25 mouse cellular contexts compared by ENCODE assay signal in the genomic region with DNA sequence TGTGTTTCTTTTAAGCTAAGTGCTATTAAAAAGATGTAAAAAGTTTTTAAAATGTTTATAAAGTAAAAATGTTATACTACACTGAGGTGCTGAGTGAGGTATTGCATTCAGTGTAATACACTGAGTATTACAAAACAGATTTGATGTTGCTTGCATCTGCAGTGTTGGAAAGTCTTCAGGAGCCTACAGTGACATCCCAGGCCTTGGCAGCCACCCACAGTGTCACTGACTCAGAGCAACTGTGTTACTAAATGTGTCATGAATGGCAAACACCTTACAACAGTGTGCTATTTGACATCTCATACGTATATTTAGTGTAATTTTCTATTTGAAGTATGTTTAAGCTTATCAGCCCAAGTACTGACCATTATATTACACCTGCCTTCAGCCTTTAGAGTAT. TPM values are rescaled to one million over a fixed set of nuclear protein-coding genes. Genes with fewer than 3 reads are reported as not detected.
DNase-seq lines count a peak whose midpoint lies in the region; TF ChIP-seq lines count a peak whose summit lies in the region.
"Had no signal": no experiment of that assay in that cellular context is flagged by ENCODE, and none has a peak within 500 bp of the region (broad histone marks: within the 10 kb centered on the region; RNA-seq: fewer than 3 reads in every experiment).

No protein-coding gene starts in this region.

- intact Hi-C loops in gastrocnemius, adult 2 months (cut with DNase I), result loop anchor here (10.0 kb wide), 1 partner anchor 763 kb away; no protein-coding TSS in a partner anchor

- TF ChIP-seq CTCF in gastrocnemius, adult 2 months (IDR thresholded peaks at IDR 0.05), result no peak

- DNase-seq in gastrocnemius, adult 2 months, result peak; percentile 40
- no peak for DNase-seq in gastrocnemius, adult 18-20 months (ENCODE audit: low spot score)
- peak; percentile 34 for DNase-seq in cerebellum, adult 9-10 months
- peak; percentile 72 to 84 for DNase-seq in cerebellum, postnatal 25 days
- no peak for DNase-seq in thymus, postnatal 0 days (ENCODE audit: low spot score)
- no peak for DNase-seq in left cerebral cortex, adult 8-10 months (ENCODE audit: low spot score in 2 of 2)
- DNase-seq: adrenal gland, postnatal 14 days; forebrain, postnatal 0 days; gastrocnemius, postnatal 36 days; heart, adult 11 months; heart, postnatal 10 days; kidney, adult 18-20 months had no signal

- H3K27ac ChIP-seq in gastrocnemius, adult 2 months, result no peak overlapping the region
- H3K27ac ChIP-seq: embryonic facial prominence, embryonic 10.5 days; forebrain, embryonic 13.5 days; heart, embryonic 10.5 days; hindbrain, embryonic 13.5 days; intestine, embryonic 15.5 days had no signal

- H3K4me3 ChIP-seq in gastrocnemius, adult 2 months, result no peak overlapping the region
- H3K4me3 ChIP-seq: embryonic facial prominence, embryonic 10.5 days; forebrain, embryonic 13.5 days; heart, embryonic 10.5 days; hindbrain, embryonic 13.5 days; intestine, embryonic 15.5 days had no signal

RNA-seq across cellular contexts. Expression of a gene that starts 10.1 kb away (rescaled TPM):
- total RNA-seq in gastrocnemius, adult 2 months (2021), result not detected
- total RNA-seq in gastrocnemius, adult 18-20 months (2021), result not detected
- not detected in 2 replicates for polyA plus RNA-seq in thymus, postnatal 0 days (2015; fragmentation: Nextera tagmentation; extraction: Ambion mirVana)
- not detected for total RNA-seq in left cerebral cortex, adult 8-10 months (2022)
- total RNA-seq: adrenal gland, adult 18-20 months; adrenal gland, postnatal 14 days; CH12.LX; forebrain, postnatal 0 days; gastrocnemius, adult 8-10 months; gastrocnemius, postnatal 36 days; heart, postnatal 10 days; hematopoietic stem cell, adult 5-6 weeks had no signal
- polyA plus RNA-seq: activated CD4-positive, CD25-positive, alpha-beta regulatory T cell, adult 4 months; embryonic facial prominence, embryonic 10.5 days; embryonic facial prominence, embryonic 14.5 days; forebrain, embryonic 13.5 days; forebrain, postnatal 0 days; heart, embryonic 10.5 days; heart, embryonic 14.5 days; hindbrain, embryonic 13.5 days; intestine, embryonic 15.5 days; Patski had no signal

RNA-seq across cellular contexts. Expression of a gene that starts 23.6 kb away (rescaled TPM):
- total RNA-seq in gastrocnemius, adult 2 months (2021), result not detected
- total RNA-seq in gastrocnemius, adult 18-20 months (2021), result not detected
- polyA plus RNA-seq in thymus, postnatal 0 days (2015; fragmentation: Nextera tagmentation; extraction: Ambion mirVana), result not detected in 2 replicates
- total RNA-seq in left cerebral cortex, adult 8-10 months (2022), result not detected
- total RNA-seq: adrenal gland, adult 18-20 months; adrenal gland, postnatal 14 days; CH12.LX; forebrain, postnatal 0 days; gastrocnemius, adult 8-10 months; gastrocnemius, postnatal 36 days; heart, postnatal 10 days; hematopoietic stem cell, adult 5-6 weeks had no signal
- polyA plus RNA-seq: activated CD4-positive, CD25-positive, alpha-beta regulatory T cell, adult 4 months; embryonic facial prominence, embryonic 10.5 days; embryonic facial prominence, embryonic 14.5 days; forebrain, embryonic 13.5 days; forebrain, postnatal 0 days; heart, embryonic 10.5 days; heart, embryonic 14.5 days; hindbrain, embryonic 13.5 days; intestine, embryonic 15.5 days; Patski had no signal

RNA-seq across cellular contexts. Expression of a gene that starts 25.4 kb away (rescaled TPM):
- total RNA-seq in gastrocnemius, adult 2 months (2021), result not detected
- not detected for total RNA-seq in gastrocnemius, adult 18-20 months (2021)
- polyA plus RNA-seq in thymus, postnatal 0 days (2015; fragmentation: Nextera tagmentation; extraction: Ambion mirVana), result not detected in 2 replicates
- total RNA-seq in left cerebral cortex, adult 8-10 months (2022), result not detected
- total RNA-seq: adrenal gland, adult 18-20 months; adrenal gland, postnatal 14 days; CH12.LX; forebrain, postnatal 0 days; gastrocnemius, adult 8-10 months; gastrocnemius, postnatal 36 days; heart, postnatal 10 days; hematopoietic stem cell, adult 5-6 weeks had no signal
- polyA plus RNA-seq: activated CD4-positive, CD25-positive, alpha-beta regulatory T cell, adult 4 months; embryonic facial prominence, embryonic 10.5 days; embryonic facial prominence, embryonic 14.5 days; forebrain, embryonic 13.5 days; forebrain, postnatal 0 days; heart, embryonic 10.5 days; heart, embryonic 14.5 days; hindbrain, embryonic 13.5 days; intestine, embryonic 15.5 days; Patski had no signal

RNA-seq across cellular contexts. Expression of a gene that starts 44.2 kb away (rescaled TPM):
- total RNA-seq in gastrocnemius, adult 2 months (2021), result not detected
- not detected for total RNA-seq in gastrocnemius, adult 18-20 months (2021)
- polyA plus RNA-seq in thymus, postnatal 0 days (2015; fragmentation: Nextera tagmentation; extraction: Ambion mirVana), result 0.24 TPM in 1 of 2 replicates, not detected in the other
- not detected for total RNA-seq in left cerebral cortex, adult 8-10 months (2022)
- total RNA-seq: adrenal gland, adult 18-20 months; adrenal gland, postnatal 14 days; CH12.LX; forebrain, postnatal 0 days; gastrocnemius, adult 8-10 months; gastrocnemius, postnatal 36 days; heart, postnatal 10 days; hematopoietic stem cell, adult 5-6 weeks had no signal
- polyA plus RNA-seq: activated CD4-positive, CD25-positive, alpha-beta regulatory T cell, adult 4 months; embryonic facial prominence, embryonic 10.5 days; embryonic facial prominence, embryonic 14.5 days; forebrain, embryonic 13.5 days; forebrain, postnatal 0 days; heart, embryonic 10.5 days; heart, embryonic 14.5 days; hindbrain, embryonic 13.5 days; intestine, embryonic 15.5 days; Patski had no signal

RNA-seq across cellular contexts. Expression of a gene that starts 55.2 kb away (rescaled TPM):
- total RNA-seq in gastrocnemius, adult 2 months (2021), result not detected
- total RNA-seq in gastrocnemius, adult 18-20 months (2021), result not detected
- polyA plus RNA-seq in thymus, postnatal 0 days (2015; fragmentation: Nextera tagmentation; extraction: Ambion mirVana), result not detected in 2 replicates
- total RNA-seq in left cerebral cortex, adult 8-10 months (2022), result not detected
- total RNA-seq: adrenal gland, adult 18-20 months; adrenal gland, postnatal 14 days; CH12.LX; forebrain, postnatal 0 days; gastrocnemius, adult 8-10 months; gastrocnemius, postnatal 36 days; heart, postnatal 10 days; hematopoietic stem cell, adult 5-6 weeks had no signal
- polyA plus RNA-seq: activated CD4-positive, CD25-positive, alpha-beta regulatory T cell, adult 4 months; embryonic facial prominence, embryonic 10.5 days; embryonic facial prominence, embryonic 14.5 days; forebrain, embryonic 13.5 days; forebrain, postnatal 0 days; heart, embryonic 10.5 days; heart, embryonic 14.5 days; hindbrain, embryonic 13.5 days; intestine, embryonic 15.5 days; Patski had no signal

Comparison
In these comparisons a context has a peak if more than half of its experiments do, and no peak if none do; other contexts are left out.
1. DNase-seq: peak in gastrocnemius, adult 2 months (single experiment), cerebellum, adult 9-10 months (single experiment) and cerebellum, postnatal 25 days (2 of 2); none in gastrocnemius, adult 18-20 months (single experiment), thymus, postnatal 0 days (single experiment) and left cerebral cortex, adult 8-10 months (0 of 2).